Mouse (Mus musculus) myocyte (in vitro differentiated cells): ENCODE measurements around the gene Rcor1. TPM values are rescaled to one million over a fixed set of nuclear protein-coding genes. Genes with fewer than 3 reads are reported as not detected.

Source experiments
- H3K27me3 ChIP-seq: one replicate; pipeline ENCODE4 v1.6.1; 2011; ENCODE audit not compliant: control insufficient read depth, insufficient read depth, insufficient read length
- H3K36me3 ChIP-seq: one replicate; pipeline ENCODE4 v1.6.1; 2011; ENCODE audit not compliant: control insufficient read depth, insufficient read depth
- H3K4me2 ChIP-seq: one replicate; pipeline ENCODE4 v1.6.1; 2011; ENCODE audit warnings: low read depth, control low read depth
- H3K4me3 ChIP-seq: one replicate; pipeline ENCODE4 v1.5.1; 2011; ENCODE audit warnings: mild to moderate bottlenecking, control low read depth, moderate library complexity
- H3K79me2 ChIP-seq: one replicate; pipeline ENCODE4 v1.6.1; 2011; ENCODE audit not compliant: control insufficient read depth, insufficient read depth
- H3ac ChIP-seq: one replicate; pipeline ENCODE4 v1.6.1; 2011; ENCODE audit not compliant: control insufficient read depth, insufficient read length
- CEBPB ChIP-seq: IDR thresholded peaks from 2 replicates; pipeline ENCODE4 v1.6.1; 2011; ENCODE audit warnings: mild to moderate bottlenecking, moderate library complexity; ENCODE audit not compliant: poor library complexity, insufficient read depth, severe bottlenecking
- E2F4 ChIP-seq: IDR thresholded peaks from one replicate; pipeline ENCODE4 v1.6.1; 2011; ENCODE audit warnings: mild to moderate bottlenecking, control low read depth, moderate library complexity; ENCODE audit not compliant: insufficient read depth
- MAX ChIP-seq: IDR thresholded peaks from one replicate; pipeline ENCODE4 v1.6.1; 2011; ENCODE audit warnings: low read depth, mild to moderate bottlenecking, control low read depth
- MYOD1 ChIP-seq, 3 experiments: IDR thresholded peaks; one replicate each; pipeline ENCODE4 v1.6.1; 2011; ENCODE audit warnings: control low read depth in 2 of 3, low read depth in 2 of 3, mild to moderate bottlenecking in 2 of 3, moderate library complexity in 1 of 3; ENCODE audit not compliant: insufficient read length in 2 of 3, control insufficient read depth in 1 of 3
- MYOG ChIP-seq, 3 experiments: IDR thresholded peaks; one replicate each; pipeline ENCODE4 v1.6.1; 2011; ENCODE audit warnings: control low read depth in 2 of 3, low read depth in 2 of 3, mild to moderate bottlenecking in 2 of 3; ENCODE audit not compliant: insufficient read length in 2 of 3, control insufficient read depth in 1 of 3, insufficient read depth in 1 of 3
- POLR2A ChIP-seq: IDR thresholded peaks from one replicate; pipeline ENCODE4 v1.6.1; 2011; ENCODE audit warnings: low read depth, mild to moderate bottlenecking, control low read depth, moderate library complexity; ENCODE audit not compliant: insufficient read length
- POLR2AphosphoS2 ChIP-seq: IDR thresholded peaks from one replicate; pipeline ENCODE4 v1.6.1; 2011; ENCODE audit warnings: low read depth, control low read depth; ENCODE audit not compliant: insufficient read length
- REST ChIP-seq: IDR thresholded peaks from one replicate; pipeline ENCODE4 v1.6.1; 2011; ENCODE audit warnings: mild to moderate bottlenecking, control low read depth, moderate library complexity; ENCODE audit not compliant: insufficient read depth, insufficient read length
- SRF ChIP-seq: IDR thresholded peaks from one replicate; pipeline ENCODE4 v1.6.1; 2011; ENCODE audit warnings: low read depth; ENCODE audit not compliant: control insufficient read depth, insufficient read length
- TCF12 ChIP-seq: IDR thresholded peaks from one replicate; pipeline ENCODE4 v1.6.1; 2011; ENCODE audit warnings: mild to moderate bottlenecking, control low read depth; ENCODE audit not compliant: poor library complexity, insufficient read depth, severe bottlenecking
- TCF3 ChIP-seq: IDR thresholded peaks from one replicate; pipeline ENCODE4 v1.6.1; 2011; ENCODE audit warnings: low read depth, control low read depth; ENCODE audit not compliant: insufficient read length
- USF1 ChIP-seq: IDR thresholded peaks from one replicate; pipeline ENCODE4 v1.6.1; 2011; ENCODE audit warnings: low read depth, mild to moderate bottlenecking, control low read depth, moderate library complexity
- polyA plus RNA-seq: library from polyadenylated mRNA; unstranded; fragments of >200 nt; fragmentation: generic; extraction: Trizol; gene quantifications from one replicate; pipeline ENCODE4 v1.2.1, GENCODE M21; 2012; ENCODE audit warnings: missing spikeins

Gene Rcor1
- polyA plus RNA-seq, 1 experiment = 9.4 TPM

DNA sequence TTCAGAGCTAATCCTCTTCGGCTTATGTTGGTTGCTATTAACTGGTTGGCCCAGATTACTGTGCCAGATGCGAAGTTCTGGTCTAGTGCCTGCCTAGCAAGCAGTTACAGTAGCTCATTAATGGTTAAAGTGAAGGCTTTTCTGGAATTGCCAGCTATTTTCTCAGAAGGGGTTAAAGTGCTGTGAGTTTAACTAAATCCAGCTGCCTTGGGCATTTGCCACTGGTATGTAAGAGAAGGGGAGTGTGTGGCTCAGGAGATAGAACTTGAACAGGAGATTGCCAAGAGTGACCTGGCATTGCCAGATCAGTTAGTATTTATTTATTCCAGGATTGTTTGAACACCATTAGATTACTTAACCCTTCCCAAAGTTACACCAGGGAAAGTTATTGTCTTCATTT is 11.1 kb downstream of the Rcor1 start:
- H3K36me3 ChIP-seq = no peaks in the 10 kb centered on the region
- H3K79me2 ChIP-seq = peaks cover 98% of the 10 kb centered on the region
- H3K4me2 ChIP-seq = no peak overlapping the region
- no peaks in the 10 kb centered on the region for H3K27me3 ChIP-seq
- no peak overlapping the region for H3ac ChIP-seq
- TF ChIP-seq MAX = no peak
- no peak for TF ChIP-seq USF1
- no peak for TF ChIP-seq TCF12
- no peak for TF ChIP-seq MYOG (IDR thresholded peaks at IDR 0.05; ENCODE audit: control insufficient read depth in 1 of 3, insufficient read depth in 1 of 3, insufficient read length in 2 of 3, low read depth in 2 of 3)
- no peak for TF ChIP-seq REST
- TF ChIP-seq MYOD1 (IDR thresholded peaks at IDR 0.05; ENCODE audit: control insufficient read depth in 1 of 3, insufficient read length in 2 of 3, low read depth in 2 of 3) = no peak
- TF ChIP-seq TCF3 = no peak
- no peak for TF ChIP-seq E2F4
- no peak for TF ChIP-seq SRF
- TF ChIP-seq POLR2AphosphoS2 = no peak
- no peak for TF ChIP-seq POLR2A
- no peak for TF ChIP-seq CEBPB
- no peak overlapping the region for H3K4me3 ChIP-seq

DNA sequence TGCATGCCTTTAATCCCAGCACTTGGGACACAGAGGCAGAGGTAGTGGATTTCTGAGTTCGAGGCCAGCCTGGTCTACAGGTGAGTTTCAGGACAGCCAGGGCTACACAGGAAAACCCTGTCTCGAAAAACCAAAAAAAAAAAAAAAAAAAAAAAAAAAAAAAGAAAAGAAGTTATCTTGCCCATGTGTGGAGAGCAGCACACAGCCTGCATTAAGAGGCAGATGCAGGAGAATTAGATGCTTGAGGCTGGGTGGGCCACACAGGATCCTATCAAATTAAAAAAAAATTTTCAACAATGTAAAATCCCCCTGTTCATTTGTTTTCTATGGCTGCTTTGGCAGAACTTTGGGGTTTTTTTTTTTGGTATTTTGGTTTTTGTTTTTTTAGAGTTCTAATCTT is 24.2 kb downstream of the Rcor1 start:
- Histone ChIP-seq H3K4me3 (no peak overlapping the region), H3K4me2 (no peak overlapping the region), H3K79me2 (peaks cover 80% of the 10 kb centered on the region), H3ac (no peak overlapping the region), H3K36me3 (no peaks in the 10 kb centered on the region), H3K27me3 (no peaks in the 10 kb centered on the region)
- TF ChIP-seq MYOG (IDR thresholded peaks at IDR 0.05; ENCODE audit: control insufficient read depth in 1 of 3, insufficient read depth in 1 of 3, insufficient read length in 2 of 3, low read depth in 2 of 3) = no peak
- no peak for TF ChIP-seq E2F4
- no peak for TF ChIP-seq REST
- no peak for TF ChIP-seq USF1
- no peak for TF ChIP-seq POLR2A
- TF ChIP-seq CEBPB = no peak
- TF ChIP-seq TCF3 = no peak
- no peak for TF ChIP-seq MAX
- TF ChIP-seq SRF = no peak
- no peak for TF ChIP-seq POLR2AphosphoS2
- no peak for TF ChIP-seq TCF12
- TF ChIP-seq MYOD1 (IDR thresholded peaks at IDR 0.05; ENCODE audit: control insufficient read depth in 1 of 3, insufficient read length in 2 of 3, low read depth in 2 of 3) = no peak

DNA sequence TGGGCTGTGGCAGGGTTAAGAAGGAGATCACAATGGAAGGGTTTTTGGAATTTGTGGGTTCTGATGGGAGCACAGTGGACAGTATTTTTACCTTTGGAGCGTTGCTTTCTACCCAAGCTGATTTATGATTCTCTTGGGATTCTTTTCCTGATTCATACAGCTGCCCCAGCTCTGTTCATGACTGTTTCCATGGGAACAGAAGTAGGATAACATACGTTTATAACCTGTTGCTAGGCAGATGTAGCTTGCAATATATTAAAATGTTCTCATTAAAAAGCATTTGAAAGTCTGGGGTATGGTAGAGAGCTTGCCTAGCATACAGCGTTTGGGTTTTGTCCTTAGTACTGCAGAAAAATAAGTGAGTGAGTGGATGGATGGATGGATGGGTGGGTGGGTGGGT is 25.1 kb downstream of the Rcor1 start:
- no peak for TF ChIP-seq TCF12
- TF ChIP-seq MYOD1 (IDR thresholded peaks at IDR 0.05; ENCODE audit: control insufficient read depth in 1 of 3, insufficient read length in 2 of 3, low read depth in 2 of 3) = no peak
- TF ChIP-seq CEBPB = no peak
- no peak for TF ChIP-seq MAX
- TF ChIP-seq USF1 = no peak
- TF ChIP-seq POLR2A = no peak
- no peak for TF ChIP-seq SRF
- TF ChIP-seq E2F4 = no peak
- TF ChIP-seq TCF3 = no peak
- TF ChIP-seq MYOG (IDR thresholded peaks at IDR 0.05; ENCODE audit: control insufficient read depth in 1 of 3, insufficient read depth in 1 of 3, insufficient read length in 2 of 3, low read depth in 2 of 3) = no peak
- no peaks in the 10 kb centered on the region for H3K36me3 ChIP-seq
- H3K4me3 ChIP-seq = no peak overlapping the region
- H3K4me2 ChIP-seq = no peak overlapping the region
- no peaks in the 10 kb centered on the region for H3K27me3 ChIP-seq
- H3ac ChIP-seq = no peak overlapping the region
- peaks cover 80% of the 10 kb centered on the region for H3K79me2 ChIP-seq

DNA sequence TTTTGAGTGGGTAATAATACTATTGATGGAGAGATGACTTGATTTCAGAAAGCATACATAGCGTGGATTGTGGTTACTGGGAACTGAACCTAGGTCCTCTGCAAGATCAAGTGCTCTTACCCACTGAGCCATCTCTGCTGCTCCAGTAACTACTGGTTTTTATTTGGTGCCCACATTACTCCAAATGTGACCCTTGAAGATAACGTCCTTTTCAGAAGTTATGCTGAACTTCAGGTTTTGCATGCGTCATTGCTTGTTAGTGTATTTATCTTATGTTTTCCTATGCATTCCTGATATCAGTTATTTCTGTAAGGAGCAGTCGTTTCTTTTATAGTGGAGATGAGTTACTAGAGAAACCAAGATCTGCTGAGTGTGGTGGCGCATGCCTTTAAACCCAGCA is 26.2 kb downstream of the Rcor1 start:
- no peaks in the 10 kb centered on the region for H3K27me3 ChIP-seq
- TF ChIP-seq POLR2A (no peak), POLR2AphosphoS2 (no peak), SRF (no peak), REST (no peak), CEBPB (no peak), TCF3 (no peak), MYOG (IDR thresholded peaks at IDR 0.05; ENCODE audit: control insufficient read depth in 1 of 3, insufficient read depth in 1 of 3, insufficient read length in 2 of 3, low read depth in 2 of 3) (no peak), MYOD1 (IDR thresholded peaks at IDR 0.05; ENCODE audit: control insufficient read depth in 1 of 3, insufficient read length in 2 of 3, low read depth in 2 of 3) (no peak), E2F4 (no peak), MAX (no peak)
- H3ac ChIP-seq = no peak overlapping the region
- peaks cover 74% of the 10 kb centered on the region for H3K79me2 ChIP-seq
- no peak overlapping the region for H3K4me2 ChIP-seq
- no peak overlapping the region for H3K4me3 ChIP-seq
- H3K36me3 ChIP-seq = no peaks in the 10 kb centered on the region
